Mouse (Mus musculus) frontal cortex, postnatal 36 days (tissue): ENCODE results near the gene CN725425.

Source experiments
- DNase-seq, 2 experiments: peaks; one replicate each; pipeline ENCODE4 v3.0.0; 2022; ENCODE audit warnings: low spot score in 2 of 2

Gene CN725425

DNA sequence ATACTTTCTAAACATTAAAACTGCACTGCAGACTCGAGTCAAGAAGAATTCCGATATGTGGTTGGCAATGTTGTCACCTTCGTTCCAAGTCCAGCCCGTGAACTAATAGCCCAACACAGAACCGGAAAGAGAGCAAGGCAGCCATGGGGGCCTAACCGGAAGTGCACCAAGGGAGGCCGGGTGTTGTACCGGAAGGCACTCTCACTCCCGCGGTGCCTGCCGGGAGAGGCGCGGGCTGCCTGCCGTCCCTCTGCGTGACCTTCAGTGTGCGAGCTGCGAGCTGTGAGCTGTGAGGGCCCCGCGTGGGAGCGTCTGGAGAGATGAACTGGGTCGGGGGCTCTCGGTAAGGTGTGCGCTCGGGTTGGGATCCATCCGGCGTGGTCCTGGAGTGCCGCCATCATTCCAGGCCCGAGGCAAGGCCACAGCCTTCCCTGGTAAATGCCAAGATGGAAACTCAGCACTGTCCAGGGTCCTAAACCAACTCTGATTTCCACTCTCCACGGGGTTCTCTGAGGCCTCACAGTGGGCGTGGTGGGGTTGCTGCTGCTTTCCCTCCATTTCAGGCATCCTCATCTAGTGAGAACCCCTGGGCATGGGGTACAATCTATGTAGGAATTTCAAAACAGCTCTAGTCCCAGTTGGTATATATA, at the start of gene CN725425:
TSS of gene CN725425 (plus strand) at position 239 of the 650 bp plus-strand sequence.
- no peak for DNase-seq

DNA sequence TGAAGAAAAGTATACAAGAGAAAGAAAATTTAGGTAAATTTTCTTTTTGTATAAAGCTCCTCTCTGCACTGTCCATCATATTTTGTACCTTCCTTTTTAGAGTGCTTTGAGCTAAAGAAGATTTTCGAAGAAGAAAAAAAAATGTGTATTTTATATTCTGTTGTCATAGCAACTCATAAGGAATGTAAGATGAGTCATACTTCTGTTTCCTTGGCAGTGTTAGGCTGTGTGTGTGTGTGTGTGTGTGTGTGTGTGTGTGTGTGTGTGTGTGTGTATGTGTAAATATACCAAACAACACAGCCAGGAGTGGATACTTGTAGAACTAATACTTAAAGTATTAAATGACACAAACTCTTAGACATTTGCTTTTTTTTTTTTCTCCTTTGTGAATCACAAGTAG, 46.7 kb upstream of the CN725425 start:
- peak in 1 of 2 experiments; percentile 48 for DNase-seq

DNA sequence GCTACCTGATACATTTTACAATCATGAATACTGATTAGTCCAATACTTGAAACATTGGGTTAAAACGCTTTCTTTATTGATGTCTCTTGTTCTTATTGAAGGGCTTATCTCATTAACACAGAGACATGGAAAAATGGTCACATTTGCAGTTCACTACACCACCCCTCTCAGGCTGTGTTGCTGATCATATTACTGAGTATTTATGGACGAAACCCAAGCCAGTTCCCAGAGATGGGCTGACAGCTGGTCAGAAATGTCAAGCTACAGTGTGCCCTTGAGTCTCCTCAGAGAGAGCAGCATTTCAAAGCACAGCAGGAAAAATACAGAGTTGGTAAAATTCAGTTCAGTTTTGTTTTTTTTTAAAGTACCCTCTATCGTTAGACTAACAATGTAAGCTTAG, 46.0 kb upstream of the CN725425 start:
- DNase-seq: no peak

DNA sequence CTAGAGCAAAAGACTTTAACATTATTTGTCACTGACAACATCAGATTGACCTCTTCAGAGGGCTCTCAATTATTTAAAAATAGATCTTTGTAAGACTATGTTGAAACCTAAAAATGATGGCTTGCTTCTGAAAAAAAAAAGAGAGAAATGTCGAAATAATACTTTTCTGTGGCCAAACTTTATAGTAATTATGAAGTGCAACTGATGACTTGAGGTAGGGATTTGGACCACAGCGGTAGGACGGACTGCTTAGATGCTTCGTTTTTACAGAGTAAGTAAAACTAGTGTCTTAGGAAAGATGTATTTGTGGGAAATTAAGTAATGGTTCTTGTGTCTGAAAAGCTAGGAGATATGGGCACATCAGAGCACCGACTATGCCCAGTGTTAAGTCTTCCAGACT, 38.1 kb upstream of the CN725425 start:
- DNase-seq: no peak

DNA sequence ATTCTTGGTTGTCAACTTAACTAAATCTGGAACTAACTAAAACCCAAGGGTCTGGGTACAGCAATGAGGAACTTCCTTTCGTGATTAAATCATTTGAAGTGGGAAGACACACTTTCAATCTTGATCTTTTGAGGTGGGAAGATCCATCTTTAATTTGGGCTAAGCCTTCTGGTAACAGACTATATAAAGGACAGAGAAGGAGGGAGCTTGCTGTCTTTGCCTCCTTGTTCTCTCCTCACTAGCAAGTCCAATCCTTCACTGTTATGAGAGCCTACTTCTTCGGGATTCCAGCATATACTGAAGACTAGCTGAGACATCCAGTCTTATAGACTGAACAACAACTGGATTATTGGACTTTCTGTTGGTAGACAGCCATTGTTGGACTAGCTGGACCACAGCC, 35.8 kb upstream of the CN725425 start:
- DNase-seq: no peak

DNA sequence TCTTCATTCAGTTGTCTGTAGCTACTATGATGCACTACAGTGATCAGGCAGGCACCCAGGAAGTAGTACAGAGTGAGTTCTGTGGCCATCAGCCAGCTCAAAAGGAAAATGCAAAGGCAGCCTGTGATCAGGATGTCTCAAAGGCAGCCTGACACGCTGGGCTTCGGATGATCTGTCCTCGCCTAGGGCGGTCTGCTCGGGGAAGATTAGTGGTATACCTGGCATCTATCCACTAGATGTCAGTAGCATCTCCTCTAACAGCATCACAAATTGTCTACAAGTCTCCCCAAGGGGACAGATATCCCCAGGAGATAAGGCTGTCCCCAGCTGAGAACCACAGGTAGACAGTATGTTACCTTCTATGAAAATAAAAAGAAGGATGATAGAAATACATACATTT, 34.3 kb upstream of the CN725425 start:
- peak; percentile 35 to 45 for DNase-seq

DNA sequence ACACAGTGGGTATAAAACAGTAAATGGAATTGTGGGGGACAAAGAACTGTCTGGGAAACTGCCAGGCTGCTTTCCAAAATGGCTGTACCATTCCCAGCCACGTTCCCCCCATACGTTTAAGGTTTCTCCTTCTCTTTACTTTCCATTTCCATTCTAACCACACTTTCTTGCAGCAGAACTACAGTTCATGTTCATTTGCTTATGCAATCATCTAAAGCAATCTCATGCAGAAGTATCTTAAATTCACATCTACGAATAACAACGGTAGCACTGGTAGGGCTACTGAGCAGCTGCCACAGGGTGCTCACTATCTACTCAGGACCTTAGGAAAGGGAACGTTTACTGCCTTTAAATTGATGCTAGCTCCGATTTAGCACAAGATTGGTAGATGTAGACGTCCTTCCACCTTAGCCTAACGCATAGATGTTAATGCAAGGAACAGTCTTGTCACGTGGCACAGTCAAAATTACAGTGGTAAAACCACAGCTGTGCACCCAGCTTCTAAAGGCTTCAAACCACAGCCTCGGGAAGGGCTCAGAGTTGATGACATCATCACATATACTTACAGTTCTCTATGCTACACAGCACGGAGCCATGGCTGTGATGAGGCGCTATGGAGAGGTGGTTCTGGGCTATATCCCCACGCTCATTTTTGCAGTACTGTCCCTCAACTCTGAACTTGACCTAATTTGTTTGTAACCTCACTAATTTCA, 31.3 kb upstream of the CN725425 start:
- DNase-seq: no peak

DNA sequence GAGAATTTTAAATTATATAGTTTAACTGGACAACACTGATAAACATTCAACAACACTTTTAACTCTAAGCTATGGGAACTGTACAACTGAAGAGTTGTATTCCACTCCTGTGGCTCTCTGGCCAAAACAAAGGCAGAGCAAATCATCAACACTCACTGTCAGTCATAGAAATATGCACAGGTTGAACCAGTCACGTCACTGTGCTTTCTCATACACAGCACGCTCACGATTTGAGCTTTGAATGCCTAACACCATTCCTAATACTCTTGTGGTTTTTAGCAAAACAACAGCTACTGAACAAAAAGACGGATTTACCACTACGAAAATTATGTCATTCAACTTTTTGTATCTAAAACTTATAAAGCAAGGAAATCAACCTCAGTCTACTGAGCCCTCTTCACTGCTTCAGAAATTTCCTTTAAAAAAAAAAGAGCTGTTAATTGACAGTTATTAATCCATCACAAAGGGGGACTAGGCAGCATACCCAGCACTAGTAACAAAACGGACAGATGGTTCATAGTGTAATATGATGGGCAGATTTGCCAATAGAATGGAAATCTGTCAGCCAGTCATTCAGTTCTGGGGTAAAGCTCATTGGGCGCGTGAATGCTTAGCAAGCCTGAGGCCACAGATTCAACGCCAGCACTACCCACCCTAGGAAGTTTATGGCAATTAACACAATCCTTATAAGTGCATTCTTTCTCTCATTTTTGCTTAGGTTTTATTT, 28.5 kb upstream of the CN725425 start:
- DNase-seq: no peak

DNA sequence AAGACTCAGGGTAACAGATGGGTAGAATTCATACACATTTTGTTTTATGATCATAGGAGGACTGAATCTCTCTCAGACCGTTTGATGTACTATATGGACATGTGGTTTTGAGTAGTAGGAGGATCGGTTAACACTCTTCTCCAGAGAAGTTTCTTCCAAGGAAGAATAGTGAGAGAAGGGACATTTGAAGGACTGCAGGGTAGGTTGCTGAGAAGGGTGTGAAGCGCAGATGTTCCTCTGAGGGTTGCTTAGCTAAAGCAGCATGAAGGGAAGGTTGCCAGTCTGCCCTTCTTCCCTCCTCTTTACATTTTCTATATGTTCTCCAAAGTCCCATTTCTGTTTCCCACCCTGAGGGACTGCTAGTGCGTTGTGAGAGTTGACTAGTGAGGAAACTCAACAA, 28.0 kb upstream of the CN725425 start:
- no peak for DNase-seq

DNA sequence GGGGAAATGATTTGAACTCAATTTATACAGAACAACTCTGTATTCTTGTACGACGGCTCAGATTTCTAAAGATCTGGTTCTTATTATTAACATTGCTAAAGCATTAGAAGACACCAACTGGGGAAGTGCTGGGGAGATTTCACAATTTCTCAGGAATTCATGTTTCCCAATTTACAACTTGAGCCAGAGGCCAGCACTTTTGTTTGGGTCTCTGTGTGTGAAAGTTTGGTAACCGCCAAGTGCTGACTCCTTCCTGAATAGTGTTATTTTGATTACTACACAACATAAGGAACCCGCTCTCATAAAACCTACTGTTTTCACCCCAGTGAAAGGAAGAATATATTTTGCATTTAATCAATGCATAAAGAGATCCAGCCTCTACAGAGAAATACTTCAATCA, 27.1 kb upstream of the CN725425 start:
- no peak for DNase-seq

DNA sequence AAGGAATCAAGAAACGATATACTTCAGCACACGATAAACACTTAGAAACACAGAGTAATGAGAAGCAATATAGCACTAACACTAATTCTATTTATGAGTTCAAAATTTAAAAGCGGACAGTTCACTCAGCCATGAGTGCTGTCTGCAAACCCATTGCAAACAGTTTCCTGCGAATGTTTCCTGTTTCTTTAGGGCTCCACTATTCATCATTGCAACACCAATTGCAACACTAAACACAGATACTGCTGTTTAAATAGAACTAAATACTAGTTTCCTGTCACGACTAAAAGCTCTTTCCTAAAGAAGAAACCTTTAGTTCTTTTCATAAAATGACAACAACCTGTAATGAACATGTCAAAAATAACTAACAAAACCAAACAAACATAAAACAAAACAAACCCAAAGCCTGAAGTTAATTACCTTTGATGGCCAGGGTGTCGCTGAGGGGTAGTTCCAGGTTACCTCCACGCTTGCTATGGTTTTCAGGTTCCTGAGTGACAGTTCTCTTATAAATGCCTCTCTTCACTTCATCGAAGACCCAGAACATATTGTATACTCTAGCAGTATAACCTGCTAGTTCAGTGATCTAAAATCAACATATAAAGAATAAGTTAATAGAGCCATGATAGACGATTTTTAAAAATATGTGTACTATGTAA, 20.5 kb upstream of the CN725425 start:
- DNase-seq: no peak

DNA sequence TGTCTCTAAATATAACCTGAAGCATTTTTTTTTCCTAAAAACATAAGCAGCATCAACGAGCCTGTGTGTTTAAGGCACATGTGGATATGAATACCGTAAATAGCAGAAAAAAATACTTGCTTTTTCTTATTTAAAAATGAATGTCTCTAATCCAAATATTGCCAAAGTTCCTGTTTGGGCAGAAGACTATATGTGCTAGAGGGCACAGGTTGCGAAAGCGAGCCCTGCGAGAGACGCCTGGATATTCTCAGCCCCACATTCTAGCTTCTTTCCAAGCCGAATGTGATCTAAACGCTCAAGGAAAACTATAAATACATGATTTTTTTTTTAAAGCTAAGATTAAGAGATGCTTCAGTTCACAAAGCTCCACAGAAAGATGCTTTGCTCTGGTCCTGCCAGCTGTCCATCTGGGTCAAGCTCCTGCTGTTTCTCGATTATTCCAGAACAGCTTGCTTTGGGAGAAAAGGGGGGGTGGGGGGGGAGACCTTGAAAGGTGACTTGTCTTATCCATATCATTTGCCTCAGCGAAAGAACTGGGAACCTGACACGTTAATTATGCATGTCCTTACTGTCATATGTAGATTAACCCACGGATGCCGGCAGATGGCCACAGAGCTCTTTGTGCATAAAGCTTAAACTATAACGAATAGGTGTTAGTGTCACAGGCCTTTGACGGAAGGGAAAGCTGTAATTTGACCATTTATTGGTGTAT, 19.2 kb upstream of the CN725425 start:
- DNase-seq: no peak

DNA sequence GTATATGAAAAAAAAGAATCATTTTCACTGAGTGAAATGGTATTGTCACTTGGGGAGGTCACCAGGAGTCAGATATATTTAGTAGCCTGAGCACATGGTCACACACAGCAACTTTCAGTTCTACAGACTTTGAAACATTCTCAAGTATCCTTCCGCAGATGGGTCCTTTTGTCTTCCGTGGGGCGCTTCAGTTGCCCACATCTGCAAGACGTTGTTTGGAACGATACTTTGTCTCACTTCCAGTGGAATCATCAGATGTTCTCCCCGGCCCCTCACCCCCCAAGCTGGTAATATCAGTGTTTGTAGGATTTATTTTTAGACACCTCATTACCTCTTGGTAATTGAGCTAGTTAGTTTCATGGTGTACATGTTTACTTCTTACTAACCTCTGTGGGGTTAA, 12.9 kb upstream of the CN725425 start:
- no peak for DNase-seq

DNA sequence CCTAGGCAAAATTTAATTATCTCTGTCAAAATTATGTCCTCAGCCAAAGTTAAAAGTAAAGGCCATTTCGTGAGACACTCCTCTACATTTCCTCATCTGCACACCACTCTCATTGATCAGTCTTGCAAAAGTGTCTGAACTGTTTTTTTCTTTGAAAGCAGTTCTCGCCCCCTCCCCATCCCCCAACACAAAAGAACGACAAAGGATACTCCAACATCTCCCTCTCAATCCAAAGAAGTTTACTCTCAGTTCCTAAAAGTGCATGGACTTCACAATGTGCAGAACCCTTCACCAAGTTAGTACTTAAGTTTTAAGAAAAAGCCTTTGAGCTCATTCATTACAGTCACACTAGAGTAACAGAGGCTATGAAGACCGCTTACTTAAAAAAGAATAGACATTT, 9.3 kb upstream of the CN725425 start:
- DNase-seq: no peak

DNA sequence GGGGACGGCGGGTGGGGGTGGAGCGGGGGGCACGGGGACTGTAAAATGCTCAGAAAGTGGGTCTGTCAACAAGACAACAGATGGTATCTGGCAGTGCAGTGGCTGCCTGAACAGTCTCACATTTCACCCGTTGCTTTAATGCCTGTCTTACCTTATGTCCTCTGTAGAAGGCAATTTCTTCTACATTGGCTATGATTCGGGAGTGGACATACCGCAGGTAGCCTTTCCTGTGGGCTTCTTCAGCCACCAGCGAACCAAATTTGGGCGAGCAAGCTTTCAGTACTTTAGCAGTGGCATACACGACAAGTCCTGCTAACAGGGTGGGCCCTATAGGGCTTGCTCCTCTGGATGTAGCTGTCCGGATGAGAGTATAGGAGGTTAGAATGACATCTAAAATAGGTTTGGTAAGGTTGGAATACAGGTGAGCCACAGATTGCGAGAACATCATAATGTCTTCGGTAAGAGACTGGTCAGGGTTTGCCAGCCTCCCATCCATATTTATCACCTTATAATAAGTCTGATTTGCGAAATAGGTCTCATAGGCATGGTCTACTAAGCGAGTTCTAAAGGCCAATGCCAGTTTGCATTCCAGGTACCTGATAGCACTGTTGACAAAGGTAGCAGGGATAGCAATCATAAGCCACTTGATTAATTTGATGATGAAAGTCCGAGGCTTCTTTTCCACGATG, 8.6 kb upstream of the CN725425 start:
- no peak for DNase-seq

DNA sequence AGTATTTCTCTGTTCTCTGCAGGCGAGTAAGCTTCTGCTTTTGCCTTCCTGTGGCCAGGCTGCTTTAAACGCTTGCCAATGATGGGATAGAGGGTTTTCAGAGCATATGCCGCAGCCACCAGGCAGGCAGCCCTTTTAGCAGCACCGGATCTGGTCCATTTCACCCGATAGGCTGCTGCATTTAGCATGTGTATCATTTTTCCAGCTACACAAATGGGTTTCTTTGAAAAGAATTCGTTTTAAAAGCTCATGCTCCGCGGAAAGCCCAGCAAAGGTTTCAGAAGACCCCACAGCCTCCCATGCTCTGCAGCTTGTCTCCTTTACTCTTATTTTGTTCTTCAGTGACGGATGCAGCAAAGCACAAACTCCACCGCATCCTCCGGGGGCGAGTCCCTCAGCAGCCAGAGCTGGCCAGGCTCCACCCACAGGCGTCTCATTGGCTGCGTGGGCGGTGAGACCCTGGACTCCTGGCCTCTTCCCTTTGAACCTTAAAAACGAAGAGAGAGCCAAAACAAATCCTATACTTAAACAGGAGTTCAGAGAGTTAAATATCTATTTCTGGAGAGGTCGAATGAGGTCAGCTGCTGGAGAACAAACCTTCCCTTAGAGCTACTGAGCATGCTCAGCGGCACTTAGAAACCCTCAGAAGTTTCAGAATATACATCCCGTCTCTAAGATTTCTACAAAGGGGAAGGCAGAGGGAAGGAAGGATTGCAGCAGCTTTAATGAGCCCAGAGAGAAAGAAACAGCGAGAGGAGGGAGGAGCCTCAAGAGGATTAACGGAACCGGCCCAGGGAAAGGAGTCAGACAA, 7.7 kb upstream of the CN725425 start, which contains the start of gene Abcd2:
TSS of gene Abcd2 (minus strand) at position 388 of the 811 bp plus-strand sequence.
- DNase-seq: peak; percentile 79 to 85

DNA sequence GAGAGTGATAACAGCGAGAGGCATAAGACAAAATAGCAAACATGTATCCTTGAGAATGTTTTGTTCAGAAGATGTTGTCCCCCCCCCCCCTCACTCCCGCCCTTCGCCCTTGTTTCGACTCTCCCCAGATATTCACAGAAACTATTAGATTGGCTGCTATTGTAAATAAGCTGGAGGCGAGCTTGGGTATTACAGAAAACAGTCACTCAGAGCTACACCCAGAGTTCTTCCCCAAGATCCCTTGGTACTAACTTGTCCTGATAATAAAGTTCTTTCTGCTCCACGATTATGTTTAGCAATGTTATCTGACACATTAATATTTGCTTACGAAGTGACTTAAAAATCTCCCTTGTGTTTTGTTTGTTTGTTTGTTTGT, 7.1 kb upstream of the CN725425 start:
- DNase-seq: no peak

DNA sequence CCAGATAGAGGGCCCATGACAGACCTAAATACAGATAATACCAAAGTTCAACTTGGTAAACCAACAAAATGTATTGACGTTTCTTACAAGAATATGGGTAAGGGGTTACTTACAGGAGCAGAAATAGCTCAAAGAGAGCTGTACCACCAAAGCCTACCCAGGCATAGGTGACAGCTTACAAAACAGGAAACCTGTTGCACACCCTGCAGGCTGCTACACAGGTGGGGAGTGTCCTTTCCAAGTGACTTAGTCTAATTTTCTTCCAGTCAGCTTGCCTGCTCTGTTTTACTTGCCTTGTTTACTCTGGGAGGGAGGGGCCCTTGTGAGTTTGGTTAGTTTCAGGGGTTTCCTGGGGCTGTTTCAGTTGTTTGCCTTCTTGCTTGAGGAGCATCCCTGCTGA, 1.5 kb downstream of the CN725425 start:
- DNase-seq: no peak

DNA sequence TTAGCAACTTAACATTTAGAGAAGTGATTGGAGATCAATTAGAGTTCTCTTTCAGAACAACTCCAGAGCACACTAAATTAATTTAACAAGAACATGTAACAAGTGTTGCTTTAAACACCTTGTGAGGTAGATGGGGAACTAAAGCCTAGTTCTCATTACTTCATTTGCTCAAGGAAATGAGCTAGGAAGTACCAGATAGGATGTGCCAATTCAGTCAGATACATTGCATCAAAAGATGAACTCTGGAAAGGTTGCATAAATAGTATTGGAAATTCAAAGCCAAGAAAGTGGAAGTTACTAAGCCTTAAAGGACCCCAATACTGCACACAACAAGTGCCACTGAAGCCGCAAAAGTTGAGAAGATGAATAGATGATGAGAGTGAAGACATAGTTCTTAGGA, 3.2 kb downstream of the CN725425 start:
- DNase-seq: no peak

DNA sequence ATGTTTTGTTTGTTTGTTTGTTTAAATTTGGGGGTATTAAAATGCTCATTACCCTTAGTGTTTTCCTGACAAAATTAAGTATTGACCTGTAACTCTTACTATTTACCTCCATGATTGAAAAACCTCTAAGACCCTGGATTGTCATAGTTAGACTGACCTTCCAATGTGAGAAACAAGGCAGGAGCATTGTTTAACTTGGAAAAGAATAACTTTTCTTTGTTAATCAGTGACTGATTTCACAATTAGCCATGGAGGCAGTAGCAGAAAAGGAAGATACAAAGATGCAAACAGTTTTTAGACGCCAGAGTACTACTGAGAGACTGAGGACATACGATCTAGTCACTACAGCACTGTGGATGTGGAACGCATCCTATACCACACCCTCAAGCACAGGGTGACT, 4.2 kb downstream of the CN725425 start:
- no peak for DNase-seq
